Mouse (Mus musculus): ENCODE results near the gene Gm17428.
"Not testable (repeated sequence)": the region's sequence is repeated elsewhere in the genome, so short reads cannot be mapped to it uniquely, and the experiment has no call there.

Gene Gm17428

DNA sequence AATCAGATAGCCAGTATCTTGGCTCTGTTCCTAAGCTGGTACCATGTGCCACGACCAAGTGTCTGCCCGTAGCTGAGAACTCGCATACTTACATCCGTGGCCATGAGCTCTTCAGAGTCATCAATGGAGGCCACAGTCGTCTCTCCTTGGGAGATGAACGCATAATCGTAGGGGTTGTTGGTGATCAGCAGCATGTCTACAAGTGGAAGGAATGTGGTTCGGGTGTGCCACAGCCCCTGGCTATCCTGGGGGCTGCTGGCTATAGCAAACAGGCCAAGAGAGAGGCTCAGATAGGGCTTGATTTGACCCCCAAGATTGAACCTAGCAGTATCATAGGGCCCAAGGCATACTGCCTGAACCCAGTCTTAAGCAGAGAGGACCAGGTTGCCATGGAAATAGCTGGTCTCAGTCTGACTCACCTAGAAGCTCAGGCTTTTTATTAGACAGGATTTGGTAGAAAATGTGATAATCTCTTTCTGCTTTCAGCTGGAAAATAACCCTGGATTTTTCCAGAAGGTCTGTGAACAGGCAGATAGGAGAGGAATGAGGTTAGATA, 13.2 kb downstream of the Gm17428 start:
- DNase-seq (ENCODE audit: low spot score): no peak

DNA sequence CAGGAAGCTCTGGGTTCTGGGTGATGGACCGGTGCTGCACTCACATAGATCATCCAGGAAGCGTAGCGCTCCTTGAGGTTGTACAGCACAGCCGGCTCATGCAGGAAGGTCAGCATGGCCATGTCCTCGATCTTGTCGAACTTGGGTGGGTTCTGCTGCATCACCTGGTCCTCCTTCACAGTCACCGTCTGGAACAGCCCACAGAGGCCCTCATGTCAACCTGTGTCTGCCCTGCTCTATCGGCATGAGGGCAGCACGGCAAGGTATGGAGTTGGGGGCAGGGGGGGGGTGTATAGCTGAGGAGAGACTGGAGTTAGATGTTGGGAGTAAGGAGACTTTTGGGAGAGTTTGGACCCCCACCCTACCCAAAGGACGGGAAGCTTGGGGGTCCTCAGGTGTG, 15.5 kb downstream of the Gm17428 start:
- no peak for DNase-seq (ENCODE audit: low spot score)

DNA sequence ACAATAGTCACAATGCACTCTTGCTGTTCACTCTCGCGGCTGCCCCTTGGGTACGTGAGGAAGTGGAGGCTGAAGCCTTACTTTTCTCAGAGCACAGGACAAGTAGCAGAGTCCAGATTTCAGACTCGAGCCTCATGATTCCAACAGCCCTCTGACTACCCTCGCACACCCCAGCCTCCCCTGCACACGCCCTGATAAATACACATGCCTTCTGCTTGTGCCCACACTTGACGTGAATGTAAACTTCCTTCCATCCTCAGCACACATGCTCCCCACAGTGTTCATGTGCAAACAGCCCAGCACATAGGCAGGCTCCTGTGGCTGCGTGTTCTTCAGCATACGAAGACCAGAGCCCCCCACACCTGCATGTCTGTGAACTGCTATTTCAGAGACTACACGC, 16.9 kb downstream of the Gm17428 start:
- DNase-seq (ENCODE audit: low spot score): no peak

DNA sequence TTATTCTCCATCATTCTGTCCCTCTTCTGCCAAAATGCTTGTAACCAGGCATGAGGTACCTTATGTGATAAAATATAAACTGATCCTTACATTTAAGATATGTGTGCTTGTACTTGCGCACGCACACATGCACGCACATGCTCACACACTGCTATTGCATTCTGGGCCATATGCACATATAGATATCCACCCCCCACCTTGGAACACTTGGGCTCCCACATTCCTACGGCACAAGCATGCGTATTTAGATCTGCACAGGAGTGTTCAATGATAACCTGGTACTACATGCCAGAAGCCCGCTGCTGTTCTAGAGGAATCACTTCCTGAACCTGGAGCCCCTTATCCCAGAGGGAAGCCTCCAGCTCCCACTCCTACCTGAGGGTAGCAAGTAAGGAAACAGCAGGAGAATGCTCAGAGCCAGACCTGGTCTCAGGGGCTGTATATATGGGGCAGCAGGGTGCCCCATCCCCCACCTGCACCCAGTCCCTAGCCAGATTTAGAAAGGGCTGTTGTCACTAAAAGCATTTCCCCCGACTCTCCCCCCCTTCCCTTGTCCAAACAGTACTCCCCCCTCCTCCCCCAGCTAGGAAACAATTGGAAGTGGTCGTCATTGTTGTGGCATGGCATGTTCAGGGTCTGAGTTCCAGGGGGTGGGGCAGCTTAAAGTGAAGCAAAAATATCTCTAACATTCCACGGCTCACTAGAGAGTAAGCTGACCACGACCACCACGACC, 17.6 kb downstream of the Gm17428 start, which contains the start of gene Myh7:
Gene Myh7, minus strand, starts transcription at position 491 of the 733 bp plus-strand sequence.
- DNase-seq (ENCODE audit: low spot score): no peak

DNA sequence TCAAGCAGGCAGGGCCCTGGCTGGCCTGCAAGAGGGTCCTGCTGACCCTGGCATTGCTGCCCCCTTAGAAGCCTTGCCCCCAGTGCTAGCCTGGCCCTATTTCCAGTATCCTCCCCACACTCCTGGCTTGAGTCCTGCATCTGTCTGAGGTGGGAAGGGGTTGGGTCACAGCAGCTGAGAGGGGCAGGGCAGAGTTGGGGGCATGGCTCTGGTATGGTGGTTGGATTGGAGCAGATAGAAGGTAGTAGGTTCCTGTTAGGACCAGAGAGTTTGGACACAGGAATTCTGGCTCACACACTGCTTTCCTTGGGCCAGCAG, 18.1 kb downstream of the Gm17428 start:
- DNase-seq (ENCODE audit: low spot score): no peak

DNA sequence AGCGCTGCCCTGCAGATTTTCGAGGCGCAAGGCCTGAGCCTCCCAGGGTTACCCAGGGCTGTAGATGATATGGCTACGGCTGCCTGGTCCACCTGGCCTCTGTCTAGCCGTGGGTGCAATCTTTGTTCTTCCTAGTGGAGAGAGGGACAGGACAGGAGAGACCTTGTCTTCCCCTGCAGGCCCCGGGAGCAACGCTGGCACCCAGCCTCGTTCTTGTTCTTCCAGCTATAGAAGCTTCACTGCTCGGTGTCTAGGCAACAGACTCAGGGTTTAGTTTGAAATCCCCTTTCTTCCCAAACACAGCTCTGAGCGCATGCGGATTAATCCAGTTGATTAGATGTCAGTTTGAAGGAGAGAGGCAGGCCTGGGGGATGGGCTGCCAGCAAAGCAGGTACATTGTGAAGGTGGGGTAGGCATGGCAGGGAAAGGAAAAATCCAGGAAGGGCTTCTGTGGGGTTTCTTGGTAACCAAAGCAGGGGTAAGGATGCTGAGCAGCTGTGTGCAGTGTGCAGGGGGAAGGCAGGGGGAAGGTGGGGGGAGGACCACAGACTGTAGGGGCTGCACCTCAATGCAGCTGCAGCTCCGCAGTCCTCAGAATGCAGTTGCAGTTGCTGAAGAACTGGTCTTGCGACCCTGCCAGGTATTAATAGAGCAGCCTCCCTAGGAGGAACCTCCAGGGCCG, 18.9 kb downstream of the Gm17428 start:
- DNase-seq (ENCODE audit: low spot score): peak; percentile 42

DNA sequence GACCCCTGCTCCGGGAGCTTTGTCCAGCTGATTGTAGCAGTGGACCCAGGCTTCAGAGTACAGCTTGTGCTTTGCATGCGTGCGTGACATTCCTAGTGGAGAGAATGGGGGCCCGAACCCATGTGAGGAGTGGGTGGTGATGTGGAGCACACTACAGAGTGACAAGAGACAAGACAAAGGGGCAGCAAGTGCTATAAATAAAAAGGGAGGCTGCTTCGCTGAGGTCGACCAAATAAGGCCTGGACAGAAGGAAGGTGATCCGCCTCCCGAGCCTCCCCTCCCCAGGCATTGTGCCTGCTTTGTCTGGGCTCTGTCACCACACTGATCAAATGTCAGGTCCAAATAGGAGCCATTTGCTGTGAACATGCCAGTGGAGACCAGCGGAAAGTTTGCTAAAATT, 20.1 kb downstream of the Gm17428 start:
- peak; percentile 52 for DNase-seq (ENCODE audit: low spot score)

DNA sequence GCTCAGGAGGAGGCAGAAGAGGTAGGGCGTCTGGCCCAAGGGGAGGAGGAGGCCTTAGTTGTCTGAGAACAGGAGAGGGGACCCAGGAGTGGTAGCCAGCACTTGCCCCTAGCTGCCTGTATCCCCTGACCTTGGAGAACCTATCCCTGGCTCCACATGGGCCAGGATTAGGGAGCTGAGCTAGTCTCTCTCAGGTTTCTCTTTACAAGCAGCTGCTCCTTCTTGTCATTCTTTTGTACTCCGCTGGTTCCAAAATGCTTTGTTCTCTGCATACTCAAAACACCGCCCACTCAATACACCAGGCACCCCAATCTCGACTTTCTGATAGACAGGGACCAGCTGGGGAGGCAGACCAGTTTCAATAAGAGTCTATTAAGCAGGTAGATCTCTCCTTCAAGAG, 20.6 kb downstream of the Gm17428 start:
- no peak for DNase-seq (ENCODE audit: low spot score)

DNA sequence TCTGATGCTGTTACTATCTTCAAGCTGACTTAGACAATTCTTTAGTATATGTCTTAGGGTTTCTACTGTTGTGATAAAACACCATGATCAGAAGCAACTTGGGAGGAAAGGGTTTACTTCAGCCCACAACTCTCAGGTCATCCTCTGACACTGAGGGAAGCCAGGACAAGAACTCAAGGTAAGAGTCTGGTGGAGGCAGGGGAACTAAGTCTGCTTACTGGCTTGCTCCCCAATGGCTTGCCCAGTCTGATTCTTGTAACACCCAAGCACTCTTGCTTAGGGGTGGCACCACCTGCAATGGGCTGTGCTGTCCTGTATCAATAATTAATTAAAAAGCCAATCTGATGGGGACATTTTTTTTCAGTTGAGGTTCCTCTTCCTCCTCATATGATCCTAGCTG, 21.9 kb downstream of the Gm17428 start:
- no peak for DNase-seq (ENCODE audit: low spot score)

DNA sequence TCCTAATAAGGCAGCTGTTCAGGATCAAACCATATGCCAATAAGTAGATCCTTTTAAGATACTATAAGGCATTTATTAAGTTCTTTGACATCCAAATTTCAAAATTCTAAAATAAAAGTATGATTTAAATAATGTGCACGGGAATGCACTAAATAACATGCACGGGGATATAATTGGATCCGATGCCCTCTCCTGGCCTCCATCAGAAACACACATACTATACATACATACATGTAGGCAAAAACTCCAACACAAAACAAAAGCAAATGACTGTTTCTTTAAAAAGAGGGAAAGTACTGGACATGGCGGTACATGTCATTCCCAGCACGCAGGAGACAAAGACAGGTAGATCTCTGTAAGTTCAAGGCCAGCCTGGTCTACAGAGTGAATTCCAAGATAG, 23.1 kb downstream of the Gm17428 start:
- not testable (repeated sequence) for DNase-seq (ENCODE audit: low spot score)

DNA sequence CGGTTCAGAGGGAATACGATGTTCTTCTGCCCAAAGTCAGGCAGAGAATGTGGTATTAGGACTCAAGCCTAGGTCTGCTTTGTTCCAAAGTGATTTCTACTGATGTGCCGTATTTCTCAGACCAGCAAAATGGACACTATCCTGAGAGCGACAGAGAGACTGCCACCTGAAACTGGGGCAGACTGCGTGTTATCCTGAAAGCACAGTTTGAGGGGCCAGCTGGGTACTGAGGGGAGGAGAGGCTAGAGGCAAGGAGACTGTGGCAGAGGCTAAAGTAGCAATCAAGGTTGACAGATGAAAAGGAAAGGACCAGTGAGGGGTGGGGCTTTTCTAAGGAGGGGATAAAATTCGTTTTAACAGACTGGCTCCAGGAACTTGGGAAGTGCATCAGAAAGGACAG, 24.1 kb downstream of the Gm17428 start:
- no peak for DNase-seq (ENCODE audit: low spot score)

DNA sequence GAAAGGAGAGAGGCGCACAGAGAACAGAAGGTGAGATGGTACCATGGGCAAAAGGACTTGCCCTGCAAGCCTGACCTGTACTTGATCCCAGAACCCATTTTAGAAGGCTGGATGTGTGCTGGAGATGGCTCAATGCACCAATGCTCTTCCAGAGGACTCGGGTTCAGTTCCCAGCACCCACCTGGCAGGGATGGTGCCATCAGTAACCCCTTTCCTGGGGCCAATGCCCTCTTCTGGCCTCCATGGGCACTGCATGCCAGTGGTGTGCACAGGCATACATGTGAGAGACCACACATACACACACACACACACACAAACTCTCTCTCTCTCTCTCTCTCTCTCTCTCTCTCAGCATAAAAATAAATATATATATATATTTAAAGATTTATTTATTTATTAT, 24.7 kb downstream of the Gm17428 start:
- DNase-seq (ENCODE audit: low spot score): no peak

DNA sequence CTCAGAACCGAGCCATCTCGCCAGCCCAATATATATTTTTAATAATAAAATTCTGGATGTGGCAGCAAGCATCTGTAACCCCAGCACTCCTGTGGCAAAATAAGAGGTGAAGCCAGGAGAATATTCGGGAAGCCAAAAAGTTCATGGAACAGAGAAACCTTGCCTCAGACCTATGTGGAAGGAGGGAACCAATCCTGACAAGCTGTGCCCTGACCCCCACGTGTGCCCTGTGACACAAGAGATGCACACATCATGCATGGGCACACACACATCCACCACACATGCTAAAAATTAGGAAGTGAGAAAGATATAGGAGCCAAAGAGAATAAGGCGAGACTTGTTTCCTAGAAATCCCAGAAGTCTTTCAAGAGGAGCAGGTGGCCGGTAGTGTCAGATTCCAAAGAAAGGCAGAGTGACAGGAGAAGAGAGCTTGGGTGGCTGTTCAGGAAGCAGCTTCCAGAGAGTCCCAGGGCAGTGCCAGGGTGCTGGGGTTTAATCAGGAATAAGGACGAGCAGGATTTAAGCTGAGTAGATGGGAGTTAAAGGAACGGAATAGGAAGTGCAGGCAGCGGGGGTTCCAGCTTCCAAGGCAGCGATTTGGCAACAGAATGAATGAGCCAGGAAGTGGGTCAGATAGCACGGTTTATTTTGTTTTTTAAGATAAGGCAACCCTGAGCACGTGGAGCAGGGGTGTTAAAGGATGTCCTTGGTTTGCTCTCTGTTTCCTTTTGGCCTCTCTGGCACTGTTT, 25.4 kb downstream of the Gm17428 start:
- no peak for DNase-seq (ENCODE audit: low spot score)

DNA sequence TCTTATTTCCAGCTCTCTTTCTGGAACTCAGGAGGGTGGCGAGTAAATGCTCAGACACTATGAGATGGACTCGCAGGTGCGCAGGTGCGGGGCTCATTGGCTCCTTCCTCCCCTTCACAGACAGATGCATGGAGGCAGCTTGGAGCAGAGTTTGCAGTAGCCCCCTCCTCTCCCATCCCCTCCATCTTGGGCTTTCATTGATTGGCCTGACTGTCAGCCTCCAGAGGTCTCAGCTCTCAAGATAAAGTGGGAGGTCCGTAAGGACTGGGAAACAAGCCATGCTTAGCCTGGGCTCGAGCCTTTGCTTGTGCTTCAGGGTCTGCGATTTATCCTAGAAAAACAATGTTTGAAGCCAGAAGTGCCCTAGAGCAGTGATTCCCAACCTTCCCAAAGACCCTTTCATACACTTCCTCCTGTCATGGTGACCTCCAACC, 26.0 kb downstream of the Gm17428 start:
- no peak for DNase-seq (ENCODE audit: low spot score)

DNA sequence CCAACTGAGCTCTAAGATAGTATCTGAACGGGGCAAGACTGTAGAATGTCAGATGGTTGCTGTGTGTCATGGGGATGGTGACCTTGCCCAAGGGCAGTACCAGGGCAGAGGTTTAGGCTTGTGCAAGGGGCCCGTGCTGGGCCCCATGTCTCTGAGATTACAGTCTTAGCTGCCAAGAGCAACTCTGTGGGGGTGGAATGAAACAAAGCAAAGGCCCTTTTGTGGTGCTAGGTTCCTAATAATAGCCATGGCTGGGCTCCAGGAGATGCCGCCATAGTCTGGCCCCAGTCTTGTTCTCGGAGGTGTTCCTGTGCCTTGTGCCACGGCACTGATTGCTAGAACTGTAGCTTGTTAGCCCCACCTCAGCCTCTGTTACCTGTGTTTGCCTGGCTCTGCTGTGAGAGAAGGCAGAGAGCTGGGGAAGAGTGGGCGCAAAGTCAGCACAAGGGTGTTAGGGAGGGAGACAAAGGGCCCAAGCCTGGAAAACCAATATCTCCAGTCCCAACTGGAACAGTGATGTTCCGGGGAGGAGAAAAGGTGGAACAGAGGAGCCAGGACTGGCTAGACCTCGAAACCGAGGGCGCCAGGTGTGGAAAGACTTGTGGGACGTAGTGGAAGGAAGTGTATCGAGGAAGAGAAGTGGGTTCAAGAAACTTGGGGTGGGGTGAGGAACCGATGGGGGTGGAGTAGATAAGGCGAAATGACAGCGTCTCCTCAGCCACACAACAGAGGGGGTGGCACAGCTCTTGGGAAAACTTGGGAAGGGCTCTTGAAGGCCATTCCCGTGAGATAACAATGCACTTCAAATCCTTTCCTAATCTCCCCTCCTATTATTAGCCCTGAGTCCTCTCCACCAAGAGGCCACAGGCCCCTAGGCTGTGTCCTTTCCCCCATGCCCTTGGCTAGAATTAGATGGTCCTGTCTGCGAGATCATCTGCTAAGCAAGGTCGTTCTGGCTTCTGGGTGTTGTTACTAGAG, 27.4 kb downstream of the Gm17428 start:
- no peak for DNase-seq (ENCODE audit: low spot score)

DNA sequence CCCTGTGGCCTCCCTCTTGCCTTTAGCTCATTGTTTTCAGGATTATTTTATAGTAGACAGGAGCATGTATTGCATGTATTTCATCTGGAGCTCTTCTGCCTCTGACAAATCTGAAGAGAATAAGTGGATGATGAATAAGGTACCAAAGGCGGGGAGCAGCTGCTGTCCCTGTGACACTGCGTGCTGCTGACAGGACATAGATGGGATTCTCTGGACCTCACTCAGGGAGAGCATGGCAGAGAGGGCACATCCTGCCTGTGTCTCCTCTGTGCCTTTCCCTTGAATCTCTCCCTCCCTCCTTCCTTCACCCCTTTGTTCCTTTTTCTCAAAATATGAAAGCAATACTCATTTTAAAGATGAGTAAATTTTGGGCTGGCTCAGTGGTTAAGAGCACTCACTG, 28.8 kb downstream of the Gm17428 start:
- no peak for DNase-seq (ENCODE audit: low spot score)

DNA sequence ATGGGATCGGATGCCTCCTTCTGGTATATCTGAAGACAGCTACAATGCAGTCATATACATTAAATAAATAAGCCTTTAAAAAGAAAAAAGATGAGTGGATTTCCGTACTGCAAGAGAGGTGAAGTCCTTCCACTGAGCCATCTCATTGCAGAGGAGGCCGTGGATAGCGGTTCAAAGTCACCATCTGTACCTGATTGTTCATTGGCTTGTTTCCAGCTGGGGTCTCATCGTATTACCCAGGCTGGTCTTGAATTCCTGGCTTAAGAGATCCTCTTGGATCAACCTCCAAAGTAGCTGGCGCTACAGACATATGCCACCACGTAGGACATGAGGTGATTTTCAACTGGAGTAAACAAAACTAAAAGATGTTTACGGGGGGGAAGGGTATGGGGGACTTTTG, 29.2 kb downstream of the Gm17428 start:
- no peak for DNase-seq (ENCODE audit: low spot score)

DNA sequence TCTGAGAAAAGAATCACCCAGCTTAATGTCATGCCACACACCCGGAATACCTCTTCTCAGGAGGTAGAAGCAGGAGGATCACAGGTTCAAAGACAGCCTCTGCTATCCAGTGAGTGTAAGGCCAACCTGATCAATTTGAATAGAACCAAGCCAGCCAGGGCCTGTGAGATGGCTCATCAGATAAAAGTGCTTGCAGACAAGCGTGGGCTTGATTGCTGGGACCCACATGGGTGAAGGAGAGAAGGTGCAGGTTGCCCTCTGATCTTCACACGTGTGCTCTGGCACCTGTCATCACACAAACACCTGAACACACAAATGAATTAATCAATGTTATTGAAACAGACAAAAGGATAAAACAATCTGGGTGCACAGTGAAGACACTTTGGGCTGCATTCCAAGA, 29.8 kb downstream of the Gm17428 start:
- DNase-seq (ENCODE audit: low spot score): no peak

DNA sequence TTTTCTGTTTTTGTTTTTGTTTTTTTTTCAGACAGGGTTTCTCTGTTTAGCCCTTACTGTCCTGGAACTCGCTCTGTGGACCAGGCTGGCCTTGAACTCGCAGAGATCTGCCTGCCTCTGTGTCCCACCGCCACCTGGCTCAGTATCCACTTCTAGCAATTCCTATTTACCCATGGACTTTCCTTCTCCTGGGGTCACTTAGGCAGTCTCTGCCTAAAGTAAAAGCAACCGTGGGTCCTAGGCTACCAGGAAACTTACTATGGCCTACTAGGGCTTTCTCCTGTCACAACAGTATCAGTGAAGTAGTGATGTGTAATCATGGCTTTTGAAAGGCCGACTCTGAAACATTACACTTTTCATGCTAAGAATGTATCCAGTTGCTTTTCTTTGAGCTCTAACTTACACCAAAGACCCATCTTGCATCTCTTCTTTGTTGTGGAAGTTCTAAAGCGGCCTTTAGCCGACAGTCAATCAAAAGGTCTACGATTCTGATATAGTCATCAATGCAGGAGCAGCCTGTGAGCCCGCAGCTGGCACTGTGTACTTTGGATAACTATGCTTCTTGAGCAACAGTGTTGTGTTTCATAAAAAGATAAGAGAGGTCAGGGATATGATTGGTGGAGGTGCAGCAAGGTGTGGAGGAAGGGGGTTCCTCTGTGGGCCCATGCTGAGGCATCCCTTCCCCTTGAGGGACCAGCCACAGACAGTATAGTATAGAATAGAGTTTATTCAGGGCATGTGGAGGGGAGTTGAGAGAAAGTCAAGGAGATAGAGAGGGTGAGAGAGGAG, 30.6 kb downstream of the Gm17428 start:
- DNase-seq (ENCODE audit: low spot score): no peak

DNA sequence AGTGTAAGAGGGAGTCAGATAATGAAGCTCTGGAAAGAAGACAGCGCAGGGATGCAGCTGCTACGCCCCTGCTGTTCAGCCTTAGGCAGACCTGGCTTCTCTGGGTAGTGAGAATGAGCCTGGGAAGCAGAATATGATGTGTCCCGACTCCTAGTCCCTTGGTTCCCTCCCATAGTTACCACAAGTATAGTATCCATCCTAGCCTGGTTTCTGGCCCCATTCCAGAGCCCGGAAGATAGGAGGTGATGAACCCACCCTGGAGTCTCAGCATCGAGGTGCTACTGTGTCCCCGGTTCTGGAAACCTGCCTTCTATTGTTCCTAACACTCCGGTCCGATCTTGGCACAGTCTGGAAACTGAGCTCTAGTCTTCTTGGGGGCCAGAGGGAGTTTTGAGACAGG, 31.7 kb downstream of the Gm17428 start:
- DNase-seq (ENCODE audit: low spot score): no peak

DNA sequence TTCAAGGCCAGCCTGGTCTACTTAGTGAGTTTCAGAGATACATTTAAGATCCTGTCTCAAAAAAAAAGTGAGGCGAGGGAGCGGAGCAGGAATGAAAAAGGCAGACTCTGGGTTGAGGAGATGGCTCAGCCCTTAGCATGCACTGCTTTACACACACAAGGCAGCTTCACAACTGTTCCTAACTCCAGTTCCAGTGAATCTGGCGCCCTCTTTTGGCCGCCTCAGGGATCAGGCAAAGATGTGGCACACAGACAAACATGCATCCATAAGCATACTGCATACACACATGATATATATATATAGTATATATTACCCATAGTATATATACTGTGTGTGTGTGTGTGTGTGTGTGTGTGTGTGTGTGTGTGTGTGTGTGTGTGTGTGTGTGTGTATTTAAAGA, 34.4 kb downstream of the Gm17428 start:
- DNase-seq (ENCODE audit: low spot score): peak; percentile 54

Data from embryo, embryonic 10 days (tissue).